Mouse (Mus musculus) hindbrain, embryonic 15.5 days (tissue): Measurements from ENCODE around the gene Ltv1. TPM values are rescaled to one million over a fixed set of nuclear protein-coding genes. Genes with fewer than 3 reads are reported as not detected.

ENCODE experiments used
- ATAC-seq: fragments of 200-750 bp; cut with Nextera tagmentation; 2 replicates; pipeline ENCODE4 v1.8.0; 2017; ENCODE audit warnings: low read depth, moderate number of reproducible peaks, moderate TSS enrichment; ENCODE audit not compliant: low FRiP score
- H3K27ac ChIP-seq: fragments of 300-500 bp; sonication (generic); replicated peaks from 2 replicates; pipeline ENCODE4 v1.5.1; 2015; ENCODE audit warnings: mild to moderate bottlenecking, inconsistent platforms
- H3K27me3 ChIP-seq: fragments of 300-500 bp; sonication (generic); 2 replicates; pipeline ENCODE4 v1.6.1; 2015; ENCODE audit warnings: control low read depth, inconsistent platforms
- H3K36me3 ChIP-seq: fragments of 300-500 bp; sonication (generic); 2 replicates; pipeline ENCODE4 v1.6.1; 2015; ENCODE audit warnings: control low read depth, inconsistent platforms
- H3K4me1 ChIP-seq: fragments of 300-500 bp; sonication (generic); replicated peaks from 2 replicates; pipeline ENCODE4 v1.6.1; 2015; ENCODE audit warnings: control low read depth, inconsistent platforms
- H3K4me2 ChIP-seq: fragments of 300-500 bp; sonication (generic); 2 replicates; pipeline ENCODE4 v1.6.1; 2015; ENCODE audit warnings: moderate library complexity, mild to moderate bottlenecking, inconsistent platforms
- H3K4me3 ChIP-seq: fragments of 300-500 bp; sonication (generic); 2 replicates; pipeline ENCODE4 v1.5.1; 2015; ENCODE audit warnings: mild to moderate bottlenecking, inconsistent platforms
- H3K9ac ChIP-seq: fragments of 300-500 bp; sonication (generic); 2 replicates; pipeline ENCODE4 v1.6.1; 2015; ENCODE audit warnings: inconsistent platforms
- H3K9me3 ChIP-seq: fragments of 300-500 bp; sonication (generic); 2 replicates; pipeline ENCODE4 v1.6.1; 2016; ENCODE audit warnings: control low read depth, inconsistent platforms
- WGBS: fragments of 180-500 bp; shearing (Covaris S2); methylation state at CpG from one replicate; pipeline ENCODE4 v1.1.7; 2015; 5-methylcytosine and 5-hydroxymethylcytosine counted together
- polyA plus RNA-seq: library from polyadenylated mRNA; unstranded; fragments of >200 nt; fragmentation: Nextera tagmentation; extraction: Ambion mirVana; gene quantifications from 2 replicates; pipeline ENCODE4 v1.2.1, GENCODE M21; 2015

Ltv1 gene
- polyA plus RNA-seq, 1 experiment from 2014 or later, result 31.1 TPM

DNA sequence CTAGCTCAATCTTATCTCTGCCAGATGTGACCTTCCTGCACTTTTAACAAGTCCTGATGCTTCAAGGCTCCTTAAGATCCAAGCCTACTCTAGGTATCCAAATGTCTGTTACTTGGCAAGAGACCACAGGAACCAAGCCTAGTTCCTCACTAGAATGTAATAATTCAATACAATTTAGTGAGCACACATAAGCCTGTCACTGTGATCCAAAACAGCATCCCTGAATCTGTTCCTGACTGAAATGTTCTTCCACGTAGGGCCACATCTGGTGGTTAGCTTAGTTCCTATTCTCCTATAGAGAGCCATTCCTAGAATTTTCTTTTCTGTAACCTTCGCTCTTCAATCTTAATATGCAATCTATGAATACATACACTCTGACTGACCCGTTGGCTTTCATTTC is 6.2 kb downstream of the Ltv1 start:
- 94% methylated on average over 3 of the region's 3 CpGs for WGBS
- no peak for ATAC-seq
- H3K27ac ChIP-seq, result no peak overlapping the region
- no peak overlapping the region for H3K4me3 ChIP-seq
- H3K9ac ChIP-seq, result no peak overlapping the region
- H3K9me3 ChIP-seq, result no peaks in the 10 kb centered on the region
- H3K4me2 ChIP-seq, result no peak overlapping the region
- H3K27me3 ChIP-seq, result no peaks in the 10 kb centered on the region
- peaks cover 42% of the 10 kb centered on the region for H3K36me3 ChIP-seq
- H3K4me1 ChIP-seq, result no peaks in the 10 kb centered on the region

DNA sequence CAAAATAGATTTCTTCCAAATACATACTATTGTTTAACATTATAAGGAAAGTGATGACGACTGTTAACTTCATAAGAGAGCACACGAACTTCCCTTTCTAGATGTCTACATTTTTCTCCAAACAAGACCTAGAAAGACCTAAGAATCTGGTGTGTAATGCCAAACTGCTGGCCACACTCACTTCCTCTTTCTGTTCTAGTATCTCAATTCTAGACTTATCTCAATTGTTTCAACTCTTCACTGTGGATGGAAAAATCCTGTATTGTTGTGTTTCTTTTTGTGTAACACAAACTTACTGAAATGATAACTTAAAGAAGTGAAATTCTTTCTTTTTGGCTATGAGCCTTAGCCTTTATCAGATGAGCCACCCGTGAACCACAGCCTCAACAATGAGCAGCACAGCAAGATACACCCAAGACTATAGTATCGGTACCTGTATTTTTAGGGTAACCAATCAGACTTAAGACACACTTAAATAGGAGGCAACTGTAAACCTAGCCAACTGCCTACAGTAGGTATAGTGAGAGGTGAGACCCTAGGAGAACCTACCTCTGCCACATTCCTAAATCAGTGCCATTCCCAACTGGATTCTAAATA is 8.7 kb downstream of the Ltv1 start:
- 95% methylated on average over 4 of the region's 4 CpGs for WGBS
- peaks cover 62% of the 10 kb centered on the region for H3K36me3 ChIP-seq
- no peak for ATAC-seq

DNA sequence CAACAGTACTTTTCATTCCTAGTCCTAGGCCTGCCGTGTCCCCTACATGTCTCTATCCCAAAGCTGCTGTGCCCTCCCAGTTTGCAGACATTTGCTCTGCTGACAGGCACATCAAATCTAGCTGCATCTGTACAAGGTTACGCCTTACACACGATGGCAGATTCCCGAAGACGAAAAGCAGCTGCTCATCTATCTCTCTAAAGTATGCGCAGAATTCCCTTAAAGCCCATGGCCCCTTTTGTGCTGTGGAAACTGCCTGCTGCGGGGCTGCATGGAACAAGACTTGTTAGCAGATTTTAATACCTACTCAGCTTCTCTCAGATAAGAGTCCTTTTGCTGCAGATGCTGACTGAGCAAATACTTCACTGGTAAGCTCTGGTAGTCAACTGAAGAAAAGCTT is 12.8 kb downstream of the Ltv1 start:
- Histone ChIP-seq H3K36me3 (peaks cover 64% of the 10 kb centered on the region), H3K9me3 (no peaks in the 10 kb centered on the region), H3K4me3 (no peak overlapping the region), H3K4me1 (no peaks in the 10 kb centered on the region), H3K4me2 (no peak overlapping the region), H3K27me3 (no peaks in the 10 kb centered on the region), H3K9ac (no peak overlapping the region), H3K27ac (no peak overlapping the region)
- no peak for ATAC-seq
- WGBS, result 89% methylated on average over 7 of the region's 7 CpGs

More for the DNA sequence above, 8.7 kb downstream of the Ltv1 start:
- H3K27me3 ChIP-seq, result no peaks in the 10 kb centered on the region
- no peak overlapping the region for H3K9ac ChIP-seq
- no peaks in the 10 kb centered on the region for H3K9me3 ChIP-seq
- H3K27ac ChIP-seq, result no peak overlapping the region
- no peak overlapping the region for H3K4me3 ChIP-seq
- no peak overlapping the region for H3K4me2 ChIP-seq
- H3K4me1 ChIP-seq, result no peaks in the 10 kb centered on the region

DNA sequence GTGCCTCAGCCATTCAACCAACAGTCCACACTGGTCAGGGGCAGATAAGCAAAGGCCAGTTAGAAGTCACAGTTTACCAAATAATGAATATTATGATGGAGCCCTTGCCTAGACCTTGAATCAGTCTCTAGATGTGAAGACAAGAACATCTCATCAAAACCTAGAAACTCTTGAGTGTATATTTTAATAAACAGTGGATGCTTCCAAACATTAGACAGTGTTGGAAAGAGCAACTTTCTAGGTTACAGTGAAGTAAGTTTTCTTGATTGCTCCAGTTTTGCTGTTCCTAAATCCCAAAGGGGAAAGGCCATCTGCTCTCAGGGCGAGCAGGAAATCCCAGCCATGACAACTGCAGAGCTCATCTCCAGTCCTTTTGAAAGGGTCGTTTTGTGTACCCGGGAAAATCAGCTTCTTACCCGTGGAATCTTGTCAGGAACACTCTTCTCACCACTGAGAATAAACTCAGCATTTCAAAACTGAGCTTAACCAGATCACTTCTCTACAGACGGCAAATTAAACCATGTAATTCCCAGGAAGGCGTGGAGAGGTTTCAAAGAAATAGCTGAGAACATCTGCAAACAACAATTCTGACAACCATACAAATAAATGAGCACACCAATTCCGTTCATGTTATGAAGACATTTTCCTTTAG is 14.9 kb downstream of the Ltv1 start, which contains the start of gene Zc2hc1b:
TSS of gene Zc2hc1b (minus strand) at position 51 of the 652 bp plus-strand sequence.
- Histone ChIP-seq H3K4me1 (no peaks in the 10 kb centered on the region), H3K27ac (no peak within 1 kb of the TSS), H3K27me3 (no peaks in the 10 kb centered on the region), H3K4me3 (no peak within 1 kb of the TSS), H3K9ac (no peak within 1 kb of the TSS), H3K4me2 (no peak within 1 kb of the TSS), H3K36me3 (peaks cover 58% of the 10 kb centered on the region), H3K9me3 (no peaks in the 10 kb centered on the region)
- no peak for ATAC-seq
- WGBS, result 57% methylated on average over 7 of the region's 7 CpGs

DNA sequence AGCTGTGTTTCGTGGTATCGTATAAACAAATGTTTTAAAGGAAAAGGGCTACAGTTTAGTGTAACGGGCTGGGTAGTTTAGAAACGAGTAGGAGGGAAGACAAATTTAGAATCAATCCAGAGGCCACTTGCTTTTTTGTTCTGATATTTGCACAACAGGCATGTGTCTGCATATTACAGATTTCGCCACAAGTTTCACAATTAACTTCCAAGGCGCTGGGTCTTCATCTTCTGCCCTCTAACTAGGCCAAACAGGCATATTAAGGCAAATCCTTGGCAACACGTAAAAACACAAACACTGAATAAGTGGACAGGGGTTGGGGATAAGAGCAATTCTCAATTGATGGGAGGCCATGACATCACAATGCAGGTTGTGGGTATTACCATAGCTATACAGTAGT is 17.1 kb downstream of the Ltv1 start:
- H3K4me3 ChIP-seq, result no peak overlapping the region
- no peak for ATAC-seq
- H3K27me3 ChIP-seq, result no peaks in the 10 kb centered on the region
- peaks cover 41% of the 10 kb centered on the region for H3K36me3 ChIP-seq
- no peak overlapping the region for H3K4me2 ChIP-seq
- H3K9ac ChIP-seq, result no peak overlapping the region
- no peak overlapping the region for H3K27ac ChIP-seq
- peaks cover 10% of the 10 kb centered on the region for H3K4me1 ChIP-seq
- H3K9me3 ChIP-seq, result no peaks in the 10 kb centered on the region
- 93% methylated on average over 7 of the region's 7 CpGs for WGBS

DNA sequence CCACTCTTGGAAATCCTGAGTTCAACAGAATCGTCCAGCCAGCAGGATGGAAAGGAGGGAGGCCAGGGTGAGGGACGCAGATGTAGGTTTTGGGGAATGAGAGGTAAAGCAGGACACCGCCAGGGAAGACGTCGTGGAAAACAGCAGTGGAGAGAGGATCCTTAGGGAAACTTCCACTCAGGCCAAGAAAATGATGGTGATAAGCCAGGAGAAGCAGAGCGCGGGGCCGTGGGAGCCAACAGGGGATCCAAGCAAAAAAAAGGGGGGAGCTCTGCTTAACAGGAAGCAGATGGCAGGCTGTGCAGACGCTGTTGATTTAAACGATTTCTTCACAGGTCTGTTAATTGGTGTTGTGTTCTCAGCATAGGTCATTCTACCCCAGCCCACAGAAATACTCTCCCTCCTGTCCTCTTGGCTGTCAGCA is 20.2 kb downstream of the Ltv1 start:
- Histone ChIP-seq H3K36me3 (peaks cover 12% of the 10 kb centered on the region), H3K9ac (no peak overlapping the region), H3K27ac (no peak overlapping the region), H3K27me3 (no peaks in the 10 kb centered on the region), H3K4me3 (no peak overlapping the region), H3K4me2 (no peak overlapping the region), H3K9me3 (no peaks in the 10 kb centered on the region), H3K4me1 (peaks cover 11% of the 10 kb centered on the region)
- WGBS, result 59% methylated on average over 10 of the region's 10 CpGs
- ATAC-seq, result 0 out of 2 replicates have a peak, but pooled peaks have one; percentile 52

DNA sequence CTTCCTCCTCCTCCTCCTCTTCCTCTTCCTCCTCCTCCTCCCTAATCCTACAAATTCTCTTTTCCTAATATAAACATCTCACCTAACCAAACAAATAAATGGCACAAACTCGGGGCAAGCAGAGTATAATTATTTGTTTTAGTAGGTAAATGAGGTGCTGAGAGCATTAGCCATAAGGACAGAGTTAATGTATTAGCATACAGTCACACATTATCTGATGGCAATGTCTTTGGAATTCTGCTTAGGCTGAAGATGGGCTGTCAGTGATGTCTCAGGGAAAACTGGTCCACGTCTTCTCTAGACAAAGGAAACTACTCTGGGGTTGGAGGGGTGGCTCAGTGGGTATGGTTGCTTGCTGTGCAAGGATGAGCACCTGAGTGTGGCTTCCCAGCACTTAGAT is 21.5 kb downstream of the Ltv1 start:
- peak; percentile 27; the same call in 1 of the 2 replicates for ATAC-seq

DNA sequence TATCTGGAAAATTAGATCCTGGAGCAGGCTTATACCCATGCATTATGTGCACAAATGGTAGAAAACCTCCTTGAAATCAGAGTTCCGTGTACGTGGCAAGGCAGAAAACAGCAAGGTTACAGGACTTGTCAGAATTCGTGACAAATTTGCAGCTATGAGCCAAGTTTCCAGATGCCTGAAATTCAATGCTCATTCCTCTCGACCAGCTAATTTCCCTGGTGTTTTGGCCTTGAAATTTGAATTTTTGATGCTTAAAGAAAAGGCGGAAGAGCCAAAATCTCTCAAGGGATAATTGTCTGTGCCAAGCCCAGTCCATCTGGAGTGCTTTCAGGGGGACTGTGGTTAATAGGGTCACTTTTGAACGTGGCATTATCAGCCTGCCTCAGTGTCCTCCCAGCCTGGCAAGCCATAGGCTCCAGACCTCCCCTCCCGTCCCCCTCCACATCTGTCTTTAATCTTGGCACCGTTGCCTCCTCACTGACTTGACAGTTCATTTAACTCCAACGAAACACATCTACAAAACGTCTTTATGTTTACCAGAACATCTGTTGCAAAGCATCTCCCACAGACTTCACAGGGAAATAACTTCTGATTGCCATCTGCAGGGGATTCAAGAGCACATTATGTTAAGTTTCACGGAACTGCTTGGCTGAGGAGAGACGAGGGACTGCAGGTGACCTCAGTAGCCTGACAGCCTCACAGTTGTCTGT is 22.1 kb downstream of the Ltv1 start:
- peak; percentile 86 for ATAC-seq
- H3K4me3 ChIP-seq, result no peak overlapping the region
- no peaks in the 10 kb centered on the region for H3K36me3 ChIP-seq
- H3K9me3 ChIP-seq, result no peaks in the 10 kb centered on the region
- no peak overlapping the region for H3K9ac ChIP-seq
- H3K4me2 ChIP-seq, result no peak overlapping the region
- peak overlapping the region; percentile 18; the same call in 1 of the 2 replicates for H3K27ac ChIP-seq
- 38% methylated on average over 12 of the region's 12 CpGs for WGBS
- peaks cover 11% of the 10 kb centered on the region for H3K4me1 ChIP-seq
- H3K27me3 ChIP-seq, result no peaks in the 10 kb centered on the region

More for the DNA sequence above, 21.5 kb downstream of the Ltv1 start:
- no peak overlapping the region for H3K4me3 ChIP-seq
- H3K4me2 ChIP-seq, result no peak overlapping the region
- WGBS, result 64% methylated on average over 2 of the region's 2 CpGs
- H3K27ac ChIP-seq, result peak overlapping the region; percentile 18; the same call in 1 of the 2 replicates
- peaks cover 4% of the 10 kb centered on the region; the same call in 1 of the 2 replicates for H3K36me3 ChIP-seq
- no peaks in the 10 kb centered on the region for H3K27me3 ChIP-seq
- no peak overlapping the region for H3K9ac ChIP-seq
- H3K9me3 ChIP-seq, result no peaks in the 10 kb centered on the region
- peaks cover 11% of the 10 kb centered on the region for H3K4me1 ChIP-seq

DNA sequence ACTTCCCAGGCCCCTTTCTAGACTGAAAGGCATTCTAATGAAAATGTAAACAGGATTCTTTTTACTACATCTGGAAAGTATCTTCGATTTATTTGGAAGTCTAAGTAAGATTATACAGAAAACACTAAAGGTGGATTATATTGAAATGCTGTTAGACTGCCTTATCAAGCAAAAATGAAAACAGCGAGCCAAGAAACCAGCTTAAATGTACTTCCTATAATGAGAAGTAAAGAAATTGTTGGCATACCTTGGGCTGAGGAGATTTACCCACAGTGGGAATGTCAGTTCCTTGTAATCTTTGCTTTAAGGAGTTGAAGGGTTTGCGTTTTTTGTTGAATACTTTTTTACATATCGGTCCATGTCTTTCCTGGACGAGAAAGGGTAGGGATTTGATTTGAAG is 24.5 kb downstream of the Ltv1 start:
- WGBS, result 90% methylated on average over 5 of the region's 5 CpGs
- no peaks in the 10 kb centered on the region for H3K36me3 ChIP-seq
- no peak overlapping the region for H3K4me2 ChIP-seq
- no peak overlapping the region for H3K9ac ChIP-seq
- no peaks in the 10 kb centered on the region for H3K9me3 ChIP-seq
- no peak overlapping the region for H3K4me3 ChIP-seq
- peaks cover 11% of the 10 kb centered on the region for H3K4me1 ChIP-seq
- no peak overlapping the region for H3K27ac ChIP-seq
- H3K27me3 ChIP-seq, result no peaks in the 10 kb centered on the region
- ATAC-seq, result no peak

DNA sequence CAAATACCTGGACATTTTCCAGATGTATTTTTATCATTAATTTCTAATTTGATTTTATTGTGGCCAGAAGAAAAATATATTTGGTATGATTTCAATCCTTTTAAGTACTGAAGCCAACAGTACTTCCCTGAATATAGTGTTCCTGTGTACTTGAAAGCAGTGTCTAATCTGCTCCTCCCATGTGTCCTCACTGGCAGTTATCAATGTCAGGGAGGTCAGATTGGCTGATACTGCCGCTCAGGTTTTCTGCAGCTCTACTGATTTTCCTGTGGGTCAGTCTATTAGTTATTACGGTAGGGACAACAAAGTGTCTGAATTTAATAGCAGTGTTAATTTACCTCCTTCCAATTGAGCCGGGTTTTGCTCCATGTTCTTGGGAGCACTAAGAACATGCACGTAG is 30.9 kb downstream of the Ltv1 start:
- Histone ChIP-seq H3K4me1 (no peaks in the 10 kb centered on the region), H3K9me3 (no peaks in the 10 kb centered on the region), H3K36me3 (no peaks in the 10 kb centered on the region), H3K4me3 (no peak overlapping the region), H3K4me2 (no peak overlapping the region), H3K27me3 (no peaks in the 10 kb centered on the region), H3K9ac (no peak overlapping the region), H3K27ac (no peak overlapping the region)
- ATAC-seq, result no peak
- 89% methylated on average over 4 of the region's 4 CpGs for WGBS

DNA sequence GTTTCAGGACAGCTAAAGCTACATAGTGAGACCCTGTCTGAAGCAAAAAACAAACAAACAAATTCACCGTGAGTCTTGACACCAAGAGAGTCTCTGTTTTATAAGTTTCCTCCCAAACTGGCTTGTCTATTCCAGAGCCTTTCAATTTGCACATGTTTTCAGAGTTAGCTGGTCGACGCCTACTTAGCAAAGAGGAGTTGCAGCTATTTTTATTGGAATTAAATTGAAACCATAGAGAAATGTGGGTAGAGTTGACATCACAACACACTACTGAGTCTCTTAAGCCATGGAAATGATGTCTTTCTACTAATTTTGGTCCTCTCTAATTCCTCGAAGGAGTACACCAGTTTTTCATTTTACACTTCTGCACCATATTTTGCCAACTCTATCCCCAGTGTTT is 32.1 kb downstream of the Ltv1 start:
- Histone ChIP-seq H3K4me2 (no peak overlapping the region), H3K9me3 (no peaks in the 10 kb centered on the region), H3K27me3 (no peaks in the 10 kb centered on the region), H3K4me1 (no peaks in the 10 kb centered on the region), H3K9ac (no peak overlapping the region), H3K27ac (no peak overlapping the region), H3K36me3 (no peaks in the 10 kb centered on the region), H3K4me3 (no peak overlapping the region)
- ATAC-seq, result no peak
- 92% methylated on average over 4 of the region's 4 CpGs for WGBS

DNA sequence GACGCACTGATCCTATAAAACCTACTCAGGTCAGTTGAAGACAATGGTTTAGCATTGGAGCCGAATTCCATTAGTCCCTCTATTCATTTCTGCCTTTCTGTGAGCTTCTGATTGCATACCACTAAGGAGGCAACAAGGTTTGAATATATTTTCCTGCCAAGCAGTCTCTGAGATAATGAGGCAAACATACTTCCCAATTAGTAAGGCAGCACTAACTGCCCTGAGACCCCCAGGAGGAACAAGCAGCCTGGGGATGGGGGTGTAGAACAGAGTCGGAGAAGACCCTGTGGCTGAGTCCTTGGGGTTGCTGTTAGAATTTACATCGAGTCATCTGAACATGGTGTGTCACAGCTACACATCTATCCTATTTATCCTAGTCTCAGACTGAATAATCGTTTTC is 37.6 kb downstream of the Ltv1 start:
- H3K4me1 ChIP-seq, result no peaks in the 10 kb centered on the region
- H3K9ac ChIP-seq, result no peak overlapping the region
- no peak overlapping the region for H3K4me3 ChIP-seq
- H3K4me2 ChIP-seq, result no peak overlapping the region
- no peak for ATAC-seq
- no peaks in the 10 kb centered on the region for H3K9me3 ChIP-seq
- H3K36me3 ChIP-seq, result no peaks in the 10 kb centered on the region
- H3K27ac ChIP-seq, result no peak overlapping the region
- WGBS, result 71% methylated on average over 5 of the region's 5 CpGs
- H3K27me3 ChIP-seq, result no peaks in the 10 kb centered on the region
